Mouse (Mus musculus): Measurements from ENCODE around the gene Mki67. TPM values are rescaled to one million over a fixed set of nuclear protein-coding genes. Genes with fewer than 3 reads are reported as not detected.

Gene Mki67
- total and polyA plus RNA-seq, 3 experiments: 57.8 to 102 (median 73.1) TPM

- no peak overlapping the region for H3K4me2 ChIP-seq (ENCODE audit: insufficient read depth, low read depth, poor library complexity, severe bottlenecking)
- no peaks in the 10 kb centered on the region for H3K4me1 ChIP-seq (ENCODE audit: control insufficient read depth in 1 of 2, insufficient read depth in 2 of 2)
- no peak for DNase-seq (ENCODE audit: extremely low read depth)
- no peak for TF ChIP-seq ZNF384 (IDR thresholded peaks at IDR 0.05; ENCODE audit: low read depth, low read length)
- TF ChIP-seq MAZ (IDR thresholded peaks at IDR 0.05; ENCODE audit: low read depth, low read length): no peak
- TF ChIP-seq USF1 (IDR thresholded peaks at IDR 0.05; ENCODE audit: low read depth, low read length): no peak
- TF ChIP-seq E2F4 (IDR thresholded peaks at IDR 0.05; ENCODE audit: insufficient replicate concordance, low read depth, low read length): no peak
- no peak for TF ChIP-seq CHD2 (IDR thresholded peaks at IDR 0.05; ENCODE audit: low read length)
- dilution Hi-C loops (cut with MboI; ENCODE audit: extremely low pct_ligation_motif_present, extremely low pct_unique_long_range_greater_than_20kb, low sequenced_read_pairs): no loop called here
- in situ Hi-C loops (cut with MboI; ENCODE audit: low pct_ligation_motif_present, low pct_unique_long_range_greater_than_20kb, low sequenced_read_pairs): no loop called here
- no peak overlapping the region for H3K9ac ChIP-seq (ENCODE audit: insufficient read depth, low read depth)
- no peaks in the 10 kb centered on the region for H3K36me3 ChIP-seq (replicated peaks in 1 of 2; ENCODE audit: control insufficient read depth in 1 of 2, insufficient read depth in 1 of 2, low read length in 1 of 2)
- H3K27ac ChIP-seq (ENCODE audit: insufficient read depth, low read depth): no peak overlapping the region
- no peak overlapping the region for H3K4me3 ChIP-seq (replicated peaks in 1 of 3; ENCODE audit: low read depth in 2 of 3, low read length in 2 of 3, poor library complexity in 1 of 3)
- peaks cover 2% of the 10 kb centered on the region for H3K9me3 ChIP-seq (replicated peaks; ENCODE audit: low read length)
- H3K79me2 ChIP-seq (replicated peaks; ENCODE audit: control insufficient read depth, extremely low read depth, insufficient read depth, poor library complexity, severe bottlenecking): no peaks in the 10 kb centered on the region
- peaks cover 89% of the 10 kb centered on the region for H3K27me3 ChIP-seq (replicated peaks)
These were observed 40.9 kb upstream of the Mki67 start for GRCm38 (mm10) chr7:135756984-135757586.

GRCm38 (mm10) chr7:135748986-135749385, 32.8 kb upstream of the Mki67 start:
- no peak for DNase-seq (ENCODE audit: extremely low read depth)
- in situ Hi-C loops (cut with MboI; ENCODE audit: low pct_ligation_motif_present, low pct_unique_long_range_greater_than_20kb, low sequenced_read_pairs): loop anchor here (25.0 kb wide), 1 partner anchor 262 kb away; no protein-coding TSS in a partner anchor
- dilution Hi-C loops (cut with MboI; ENCODE audit: extremely low pct_ligation_motif_present, extremely low pct_unique_long_range_greater_than_20kb, low sequenced_read_pairs): no loop called here

GRCm38 (mm10) chr7:135747072-135747471, 30.9 kb upstream of the Mki67 start:
- dilution Hi-C loops (cut with MboI; ENCODE audit: extremely low pct_ligation_motif_present, extremely low pct_unique_long_range_greater_than_20kb, low sequenced_read_pairs): no loop called here

More at GRCm38 (mm10) chr7:135748986-135749385, 32.8 kb upstream of the Mki67 start:
- H3K27ac ChIP-seq (ENCODE audit: insufficient read depth, low read depth): no peak overlapping the region
- no peak overlapping the region for H3K4me2 ChIP-seq (ENCODE audit: insufficient read depth, low read depth, poor library complexity, severe bottlenecking)
- no peaks in the 10 kb centered on the region for H3K9me3 ChIP-seq (replicated peaks; ENCODE audit: low read length)
- no peaks in the 10 kb centered on the region for H3K36me3 ChIP-seq (replicated peaks in 1 of 2; ENCODE audit: control insufficient read depth in 1 of 2, insufficient read depth in 1 of 2, low read length in 1 of 2)
- peaks cover 87% of the 10 kb centered on the region for H3K27me3 ChIP-seq (replicated peaks)
- H3K9ac ChIP-seq (ENCODE audit: insufficient read depth, low read depth): no peak overlapping the region
- H3K4me1 ChIP-seq (ENCODE audit: control insufficient read depth in 1 of 2, insufficient read depth in 2 of 2): no peaks in the 10 kb centered on the region
- no peak for TF ChIP-seq CTCF (conservative IDR thresholded peaks at IDR 0.05 in 1 of 2, IDR thresholded peaks at IDR 0.05 in 1 of 2; ENCODE audit: low read depth in 2 of 2, low read length in 2 of 2)
- no peak for TF ChIP-seq RCOR1 (conservative IDR thresholded peaks at IDR 0.05; ENCODE audit: low read depth, low read length)
- H3K4me3 ChIP-seq (replicated peaks in 1 of 3; ENCODE audit: low read depth in 2 of 3, low read length in 2 of 3, poor library complexity in 1 of 3): no peak overlapping the region
- H3K79me2 ChIP-seq (replicated peaks; ENCODE audit: control insufficient read depth, extremely low read depth, insufficient read depth, poor library complexity, severe bottlenecking): no peaks in the 10 kb centered on the region

More at GRCm38 (mm10) chr7:135747072-135747471, 30.9 kb upstream of the Mki67 start:
- H3K4me2 ChIP-seq (ENCODE audit: insufficient read depth, low read depth, poor library complexity, severe bottlenecking): no peak overlapping the region
- H3K27me3 ChIP-seq (replicated peaks): peaks cover 86% of the 10 kb centered on the region
- H3K4me1 ChIP-seq (ENCODE audit: control insufficient read depth in 1 of 2, insufficient read depth in 2 of 2): no peaks in the 10 kb centered on the region
- peaks cover 5% of the 10 kb centered on the region for H3K9me3 ChIP-seq (replicated peaks; ENCODE audit: low read length)
- H3K27ac ChIP-seq (ENCODE audit: insufficient read depth, low read depth): no peak overlapping the region
- H3K9ac ChIP-seq (ENCODE audit: insufficient read depth, low read depth): no peak overlapping the region
- no peak overlapping the region for H3K4me3 ChIP-seq (replicated peaks in 1 of 3; ENCODE audit: low read depth in 2 of 3, low read length in 2 of 3, poor library complexity in 1 of 3)
- H3K36me3 ChIP-seq (replicated peaks in 1 of 2; ENCODE audit: control insufficient read depth in 1 of 2, insufficient read depth in 1 of 2, low read length in 1 of 2): no peaks in the 10 kb centered on the region
- DNase-seq (ENCODE audit: extremely low read depth): no peak
- no peak for TF ChIP-seq POLR2AphosphoS2 (IDR thresholded peaks at IDR 0.05; ENCODE audit: low read depth, low read length)
- TF ChIP-seq HCFC1 (IDR thresholded peaks at IDR 0.05; ENCODE audit: low read depth, low read length): no peak
- TF ChIP-seq CHD1 (IDR thresholded peaks at IDR 0.05; ENCODE audit: low read depth, low read length): no peak
- no peak for TF ChIP-seq MYC (IDR thresholded peaks at IDR 0.05; ENCODE audit: low read depth, low read length)
- TF ChIP-seq E2F4 (IDR thresholded peaks at IDR 0.05; ENCODE audit: insufficient replicate concordance, low read depth, low read length): no peak
- TF ChIP-seq RAD21 (IDR thresholded peaks at IDR 0.05; ENCODE audit: low read depth, low read length): no peak
- TF ChIP-seq USF2 (conservative IDR thresholded peaks at IDR 0.05; ENCODE audit: low read depth, low read length): no peak
- no peak for TF ChIP-seq MAX (IDR thresholded peaks at IDR 0.05; ENCODE audit: low read length)
- TF ChIP-seq ZNF384 (IDR thresholded peaks at IDR 0.05; ENCODE audit: low read depth, low read length): no peak
- no peak for TF ChIP-seq EP300 (IDR thresholded peaks at IDR 0.05; ENCODE audit: low read length)
- no peak for TF ChIP-seq SMC3 (IDR thresholded peaks at IDR 0.05; ENCODE audit: low read depth, low read length)
- no peak for TF ChIP-seq GABPA (IDR thresholded peaks at IDR 0.05; ENCODE audit: insufficient replicate concordance, low read depth, low read length)
- no peak for TF ChIP-seq TBP (conservative IDR thresholded peaks at IDR 0.05; ENCODE audit: low read depth, low read length)
- in situ Hi-C loops (cut with MboI; ENCODE audit: low pct_ligation_motif_present, low pct_unique_long_range_greater_than_20kb, low sequenced_read_pairs): loop anchor here (25.0 kb wide), 1 partner anchor 260 kb away; no protein-coding TSS in a partner anchor
- H3K79me2 ChIP-seq (replicated peaks; ENCODE audit: control insufficient read depth, extremely low read depth, insufficient read depth, poor library complexity, severe bottlenecking): no peaks in the 10 kb centered on the region

All from CH12.LX (cell line).